Mouse (Mus musculus) olfactory bulb, adult 2 months (tissue): Measurements from ENCODE around the gene Rprd2. TPM values are rescaled to one million over a fixed set of nuclear protein-coding genes. Genes with fewer than 3 reads are reported as not detected.

ENCODE experiments used
- H3K27ac ChIP-seq: fragments of 200-500 bp; 2 replicates; pipeline ENCODE4 v1.5.1; 2012; ENCODE audit warnings: low read depth, low read length; ENCODE audit not compliant: insufficient read depth
- H3K4me1 ChIP-seq: fragments of 200-500 bp; 2 replicates; pipeline ENCODE4 v1.6.1; 2012; ENCODE audit warnings: low read length; ENCODE audit not compliant: control insufficient read depth, insufficient read depth
- H3K4me3 ChIP-seq: fragments of 200-500 bp; 2 replicates; pipeline ENCODE4 v1.5.1; 2012; ENCODE audit warnings: mild to moderate bottlenecking, low read depth, low read length, moderate library complexity; ENCODE audit not compliant: insufficient read depth
- CTCF ChIP-seq: fragments of 200-500 bp; IDR thresholded peaks from 2 replicates; pipeline ENCODE4 v1.5.1; 2012; ENCODE audit warnings: low read depth, mild to moderate bottlenecking, low read length, moderate library complexity; ENCODE audit not compliant: insufficient read depth
- POLR2A ChIP-seq: fragments of 200-500 bp; IDR thresholded peaks from 2 replicates; pipeline ENCODE4 v1.6.1; 2012; ENCODE audit warnings: mild to moderate bottlenecking, low read depth, low read length, moderate library complexity; ENCODE audit not compliant: insufficient read depth
- WGBS: fragments of 180-500 bp; shearing (Covaris S2); methylation state at CpG from one replicate; pipeline ENCODE4 v1.1.7; 2018; 5-methylcytosine and 5-hydroxymethylcytosine counted together
- polyA plus RNA-seq: library from polyadenylated mRNA; stranded (reverse); fragments of >200 nt; gene quantifications from 2 replicates; pipeline ENCODE4 v1.2.4, GENCODE M21; 2012; ENCODE audit warnings: low replicate concordance; ENCODE audit not compliant: missing spikeins, insufficient read depth, insufficient read length

The Rprd2 gene
- polyA plus RNA-seq, 1 experiment, result not detected

DNA sequence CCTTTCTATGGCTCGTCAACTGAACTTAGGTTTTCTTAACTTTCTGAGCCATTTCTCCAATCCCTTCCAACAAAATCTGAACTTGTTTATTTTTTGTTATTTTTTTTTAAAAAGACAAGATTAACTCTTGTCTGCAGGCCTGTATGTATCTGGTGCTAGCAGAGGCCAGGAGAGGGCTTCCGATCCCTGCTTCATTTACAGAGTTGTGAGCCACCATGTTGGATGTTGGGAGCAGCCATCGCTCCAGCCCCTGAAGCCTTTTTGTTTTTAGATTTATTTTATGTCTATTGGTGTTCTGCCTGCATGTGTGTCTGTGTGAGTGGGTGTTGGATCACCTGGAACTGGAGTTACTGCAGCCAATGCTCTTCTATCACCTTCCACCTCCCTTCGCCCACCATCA lies 86.9 kb downstream of the Rprd2 start:
- H3K27ac ChIP-seq, result no peak overlapping the region
- peaks cover 10% of the 10 kb centered on the region for H3K4me1 ChIP-seq
- TF ChIP-seq POLR2A, result no peak
- no peak for TF ChIP-seq CTCF
- WGBS, result 90% methylated on average over 4 of the region's 4 CpGs
- no peak overlapping the region for H3K4me3 ChIP-seq

DNA sequence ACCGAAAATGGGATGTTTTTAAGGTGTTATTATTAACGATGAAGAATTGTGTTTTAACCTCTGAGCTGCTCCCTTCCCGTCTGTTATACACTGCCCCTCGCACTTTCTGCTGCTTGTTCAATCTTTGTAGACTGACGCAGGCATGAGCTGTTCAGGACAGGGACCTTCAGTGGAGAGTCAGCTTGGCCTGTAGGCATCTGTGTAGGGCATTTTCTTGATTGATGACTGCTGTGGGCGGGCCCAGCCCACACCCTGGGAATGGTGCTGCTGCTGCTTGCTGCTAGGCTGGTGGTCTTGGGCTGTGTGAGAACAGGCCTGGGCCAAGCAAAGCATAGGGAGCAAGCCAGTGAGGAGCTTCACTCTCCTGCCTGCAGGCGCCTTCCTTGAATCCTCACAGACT lies 88.2 kb downstream of the Rprd2 start:
- no peak overlapping the region for H3K27ac ChIP-seq
- H3K4me3 ChIP-seq, result no peak overlapping the region
- no peak for TF ChIP-seq POLR2A
- H3K4me1 ChIP-seq, result peaks cover 10% of the 10 kb centered on the region
- WGBS, result 95% methylated on average over 7 of the region's 7 CpGs

DNA sequence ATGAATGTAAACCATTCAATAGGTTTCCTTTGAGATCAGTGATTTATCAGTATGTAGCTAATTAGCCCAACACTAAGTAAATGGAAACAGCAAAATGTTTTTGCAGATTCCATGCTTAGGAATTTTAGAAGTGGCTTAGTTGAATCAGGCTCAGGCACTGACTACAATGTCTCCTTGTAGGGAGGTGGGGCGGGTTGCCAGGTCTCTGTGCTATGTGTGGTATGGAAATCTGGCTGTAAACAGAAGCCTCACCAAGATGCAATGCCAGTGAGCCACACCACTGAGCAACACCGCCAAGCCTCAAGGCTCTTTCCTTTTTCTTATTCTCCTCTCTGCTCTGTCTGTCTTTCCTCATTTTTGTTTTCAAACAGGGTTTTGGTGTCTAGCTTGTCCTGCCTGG lies 89.8 kb downstream of the Rprd2 start:
- no peak overlapping the region for H3K4me3 ChIP-seq
- H3K4me1 ChIP-seq, result peaks cover 6% of the 10 kb centered on the region
- no peak overlapping the region for H3K27ac ChIP-seq
- WGBS, result 78% methylated on average over 2 of the region's 2 CpGs
- TF ChIP-seq POLR2A (no peak), CTCF (no peak)

DNA sequence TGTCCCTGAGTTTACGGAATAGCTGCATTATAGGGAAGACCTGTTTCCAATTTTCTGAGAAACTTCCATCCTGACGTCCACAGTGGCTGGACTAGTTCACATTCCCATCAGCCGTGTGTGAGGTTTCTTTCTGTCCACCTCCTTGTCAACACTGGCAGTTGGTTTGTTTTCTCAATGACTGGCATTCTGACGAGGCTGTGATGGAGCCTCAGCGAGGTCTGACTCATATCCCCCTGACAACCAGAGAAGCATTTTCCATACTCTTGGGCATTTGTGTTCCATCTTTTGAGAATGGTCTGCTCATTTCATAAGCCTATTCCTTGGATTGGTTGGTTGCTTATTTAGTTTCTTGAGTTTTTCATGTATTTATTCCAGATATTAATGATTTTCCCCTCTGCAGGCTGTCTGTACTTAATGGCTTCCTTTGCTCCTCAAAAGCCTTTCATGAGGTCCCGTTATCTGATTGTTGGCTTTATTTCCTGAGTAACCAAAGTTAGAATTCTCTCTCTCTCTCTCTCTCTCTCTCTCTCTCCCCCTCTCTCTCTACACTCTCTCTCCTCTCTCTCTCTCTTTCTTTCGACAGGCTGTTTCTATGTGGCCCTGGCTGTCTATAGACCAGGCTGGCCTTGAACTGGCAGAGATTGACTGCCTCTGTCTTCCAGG lies 91.8 kb downstream of the Rprd2 start:
- no peak overlapping the region for H3K4me3 ChIP-seq
- no peak for TF ChIP-seq CTCF
- TF ChIP-seq POLR2A, result no peak
- no peaks in the 10 kb centered on the region for H3K4me1 ChIP-seq
- no peak overlapping the region for H3K27ac ChIP-seq
- 57% methylated on average over 7 of the region's 7 CpGs for WGBS

DNA sequence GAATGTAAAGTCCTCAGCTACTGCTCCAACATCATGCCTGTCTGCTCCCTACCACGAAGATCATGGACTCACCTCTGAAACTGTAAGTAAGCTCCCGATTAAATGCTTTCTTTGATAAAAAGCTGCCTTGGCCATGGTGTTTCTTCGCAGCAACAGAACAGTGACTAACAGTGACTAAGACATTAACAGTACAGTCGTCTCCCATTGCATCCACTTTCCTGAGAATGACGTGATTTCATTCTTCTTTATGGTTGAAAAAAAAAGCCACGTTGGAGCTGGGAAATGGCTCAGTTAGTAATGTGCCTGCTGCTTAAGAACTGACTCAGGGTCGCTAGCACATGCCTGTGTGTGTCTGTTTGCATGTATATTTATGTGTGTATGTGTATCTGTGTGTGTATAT lies 92.8 kb downstream of the Rprd2 start:
- Histone ChIP-seq H3K4me1 (no peaks in the 10 kb centered on the region), H3K27ac (no peak overlapping the region), H3K4me3 (no peak overlapping the region)
- WGBS, result 81% methylated on average over 7 of the region's 7 CpGs
- TF ChIP-seq CTCF, result no peak
- no peak for TF ChIP-seq POLR2A

DNA sequence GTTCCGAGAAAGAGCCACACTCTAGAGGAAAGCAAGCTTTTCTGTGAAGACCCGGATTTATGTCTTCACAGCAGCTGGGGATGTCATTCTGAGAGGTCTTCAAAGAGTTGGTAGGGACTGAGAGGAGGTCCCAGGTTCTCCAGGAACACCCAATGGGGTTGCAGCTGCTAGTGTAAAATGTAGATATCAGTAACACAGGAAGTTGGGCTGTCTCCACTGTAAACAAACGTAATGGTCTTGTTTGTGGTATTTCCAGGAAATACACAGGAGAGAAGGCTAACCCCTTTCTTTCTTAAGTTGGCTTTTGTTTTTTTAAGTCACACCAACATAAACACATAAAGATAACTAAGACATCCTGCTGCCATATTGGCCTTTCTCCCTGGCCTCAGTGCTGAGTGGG lies 96.3 kb downstream of the Rprd2 start:
- TF ChIP-seq CTCF (no peak), POLR2A (no peak)

DNA sequence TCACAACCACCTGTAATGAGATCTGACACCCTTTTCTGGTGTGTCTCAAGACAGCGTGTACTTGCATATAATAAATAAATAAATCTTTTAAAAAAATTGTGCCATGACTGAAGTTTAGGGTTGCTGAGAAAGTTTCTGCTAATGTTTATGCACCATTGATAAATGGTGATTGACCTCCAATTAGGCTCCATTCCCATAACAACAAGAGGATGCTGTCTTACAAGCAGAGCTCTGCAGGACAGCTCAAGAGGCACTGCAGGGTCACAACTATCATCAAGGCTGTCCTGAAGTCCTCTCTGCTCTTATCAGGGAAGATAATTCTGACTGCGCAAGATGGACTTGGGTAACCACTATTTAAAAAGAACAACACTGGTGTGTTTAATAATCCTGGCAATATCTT lies 100.5 kb downstream of the Rprd2 start:
- TF ChIP-seq POLR2A, result no peak
- no peak for TF ChIP-seq CTCF
- WGBS, result 97% methylated on average over 2 of the region's 2 CpGs

More for the DNA sequence above, 96.3 kb downstream of the Rprd2 start:
- Histone ChIP-seq H3K4me3 (no peak overlapping the region), H3K4me1 (no peaks in the 10 kb centered on the region), H3K27ac (no peak overlapping the region)
- WGBS, result 88% methylated on average over 3 of the region's 3 CpGs

DNA sequence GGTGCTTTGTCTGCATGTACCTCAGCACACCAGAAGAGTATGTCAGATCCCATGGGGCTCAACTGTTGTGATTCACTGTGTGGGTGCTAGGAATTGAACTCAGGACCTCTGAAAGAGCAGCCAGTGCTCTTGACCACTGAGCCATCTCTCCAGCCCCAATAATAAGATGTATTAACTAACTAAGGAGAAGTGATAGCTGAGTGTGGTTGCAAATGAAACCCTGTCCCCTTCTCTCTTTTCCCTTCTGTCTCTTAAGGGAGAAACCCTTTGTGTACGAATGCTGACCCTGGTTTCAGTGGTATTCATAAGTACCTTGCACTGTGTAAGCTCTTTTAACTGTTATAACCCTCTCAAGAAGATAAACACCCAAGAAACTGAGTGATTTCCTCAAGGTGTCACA lies 102.6 kb downstream of the Rprd2 start:
- H3K27ac ChIP-seq, result no peak overlapping the region
- WGBS, result 74% methylated on average over 1 of the region's 1 CpGs
- TF ChIP-seq CTCF, result no peak
- TF ChIP-seq POLR2A, result no peak
- H3K4me1 ChIP-seq, result no peaks in the 10 kb centered on the region
- H3K4me3 ChIP-seq, result no peak overlapping the region

More for the DNA sequence above, 100.5 kb downstream of the Rprd2 start:
- H3K4me1 ChIP-seq, result no peaks in the 10 kb centered on the region
- no peak overlapping the region for H3K4me3 ChIP-seq
- H3K27ac ChIP-seq, result no peak overlapping the region

Other genes starting within 250 kb of the Rprd2 start
- not detected in 2 replicates for gene Golph3l, start 229.9 kb downstream of the Rprd2 start, polyA plus RNA-seq
- not detected in 2 replicates for gene Ensa, start 193.9 kb downstream of the Rprd2 start, polyA plus RNA-seq
- gene Mcl1, start 160.1 kb downstream of the Rprd2 start, polyA plus RNA-seq, result 157 and 245 TPM in 2 replicates
- gene Adamtsl4, start 130.9 kb downstream of the Rprd2 start, polyA plus RNA-seq, result not detected in 2 replicates
- gene Ecm1, start 79.3 kb downstream of the Rprd2 start, polyA plus RNA-seq, result not detected in 2 replicates
- not detected in 2 replicates for gene Tars2, start 58.7 kb downstream of the Rprd2 start, polyA plus RNA-seq
- 314 TPM in 1 of 2 replicates, not detected in the other for gene Prpf3, start 37.0 kb upstream of the Rprd2 start, polyA plus RNA-seq
- gene Mrps21, start 52.7 kb upstream of the Rprd2 start, polyA plus RNA-seq, result not detected in 2 replicates
- not detected in 2 replicates for gene Ciart, start 63.4 kb upstream of the Rprd2 start, polyA plus RNA-seq
- not detected in 2 replicates for gene BC028528, start 73.1 kb upstream of the Rprd2 start, polyA plus RNA-seq
- gene Aph1a, start 75.1 kb upstream of the Rprd2 start, polyA plus RNA-seq, result not detected in 2 replicates
- not detected in 2 replicates for gene Car14, start 85.8 kb upstream of the Rprd2 start, polyA plus RNA-seq
- 541 and 1,043 TPM in 2 replicates for gene Anp32e, start 110.4 kb upstream of the Rprd2 start, polyA plus RNA-seq
- not detected in 2 replicates for gene Plekho1, start 177.1 kb upstream of the Rprd2 start, polyA plus RNA-seq
- gene Vps45, start 239.6 kb upstream of the Rprd2 start, polyA plus RNA-seq, result not detected in 2 replicates